Mouse (Mus musculus): ENCODE measurements at regions not wholly inside any gene's neighbourhood (a gene's known extent, or its start where the extent isn't known, plus 50 kb on each side); places are given as distances from the start of the nearest gene placed in this dataset.

GRCm38 (mm10) chr13:60002098-60002497 lies 175.1 kb downstream of the Gas1 start:
- no peak overlapping the region for H3K27ac ChIP-seq (ENCODE audit: insufficient read depth, low read depth)
- H3K4me3 ChIP-seq (replicated peaks in 1 of 3; ENCODE audit: low read depth in 2 of 3, low read length in 2 of 3, poor library complexity in 1 of 3) = no peak overlapping the region
- no peaks in the 10 kb centered on the region for H3K27me3 ChIP-seq (replicated peaks)
- DNase-seq (ENCODE audit: extremely low read depth) = no peak
- no peak for TF ChIP-seq MAFK (IDR thresholded peaks at IDR 0.05; ENCODE audit: insufficient replicate concordance, low read length)
- no peak for TF ChIP-seq NRF1 (IDR thresholded peaks at IDR 0.05; ENCODE audit: low read depth, low read length)
- no peak for TF ChIP-seq MEF2A (IDR thresholded peaks at IDR 0.05; ENCODE audit: borderline replicate concordance, low read depth, low read length)
- no peak for TF ChIP-seq TCF12 (IDR thresholded peaks at IDR 0.05; ENCODE audit: low read depth, low read length)
- no peaks in the 10 kb centered on the region for H3K79me2 ChIP-seq (replicated peaks; ENCODE audit: control insufficient read depth, extremely low read depth, insufficient read depth, poor library complexity, severe bottlenecking)
- H3K4me1 ChIP-seq (ENCODE audit: control insufficient read depth in 1 of 2, insufficient read depth in 2 of 2) = no peaks in the 10 kb centered on the region
- no peaks in the 10 kb centered on the region for H3K36me3 ChIP-seq (replicated peaks in 1 of 2; ENCODE audit: control insufficient read depth in 1 of 2, insufficient read depth in 1 of 2, low read length in 1 of 2)
- no peak overlapping the region for H3K9ac ChIP-seq (ENCODE audit: insufficient read depth, low read depth)
- no peak overlapping the region for H3K4me2 ChIP-seq (ENCODE audit: insufficient read depth, low read depth, poor library complexity, severe bottlenecking)
- H3K9me3 ChIP-seq (replicated peaks; ENCODE audit: low read length) = peaks cover 61% of the 10 kb centered on the region
- in situ Hi-C loops (cut with MboI; ENCODE audit: low pct_ligation_motif_present, low pct_unique_long_range_greater_than_20kb, low sequenced_read_pairs) (no loop called here), dilution Hi-C loops (cut with MboI; ENCODE audit: extremely low pct_ligation_motif_present, extremely low pct_unique_long_range_greater_than_20kb, low sequenced_read_pairs) (no loop called here)

GRCm38 (mm10) chr13:60001637-60002036 lies 175.5 kb downstream of the Gas1 start:
- DNase-seq (ENCODE audit: extremely low read depth) = no peak
- no peaks in the 10 kb centered on the region for H3K4me1 ChIP-seq (ENCODE audit: control insufficient read depth in 1 of 2, insufficient read depth in 2 of 2)
- no peak overlapping the region for H3K4me3 ChIP-seq (replicated peaks in 1 of 3; ENCODE audit: low read depth in 2 of 3, low read length in 2 of 3, poor library complexity in 1 of 3)
- H3K9me3 ChIP-seq (replicated peaks; ENCODE audit: low read length) = peaks cover 60% of the 10 kb centered on the region
- H3K4me2 ChIP-seq (ENCODE audit: insufficient read depth, low read depth, poor library complexity, severe bottlenecking) = no peak overlapping the region
- dilution Hi-C loops (cut with MboI; ENCODE audit: extremely low pct_ligation_motif_present, extremely low pct_unique_long_range_greater_than_20kb, low sequenced_read_pairs) = no loop called here
- no peaks in the 10 kb centered on the region for H3K79me2 ChIP-seq (replicated peaks; ENCODE audit: control insufficient read depth, extremely low read depth, insufficient read depth, poor library complexity, severe bottlenecking)
- no peak overlapping the region for H3K9ac ChIP-seq (ENCODE audit: insufficient read depth, low read depth)
- TF ChIP-seq E2F4 (IDR thresholded peaks at IDR 0.05; ENCODE audit: insufficient replicate concordance, low read depth, low read length) (no peak), CTCF (conservative IDR thresholded peaks at IDR 0.05 in 1 of 2, IDR thresholded peaks at IDR 0.05 in 1 of 2; ENCODE audit: low read depth in 2 of 2, low read length in 2 of 2) (no peak), RCOR1 (conservative IDR thresholded peaks at IDR 0.05; ENCODE audit: low read depth, low read length) (no peak), MAZ (IDR thresholded peaks at IDR 0.05; ENCODE audit: low read depth, low read length) (no peak), KAT2A (IDR thresholded peaks at IDR 0.05; ENCODE audit: insufficient replicate concordance, low read length) (no peak), MEF2A (IDR thresholded peaks at IDR 0.05; ENCODE audit: borderline replicate concordance, low read depth, low read length) (no peak), JUND (conservative IDR thresholded peaks at IDR 0.05; ENCODE audit: low read depth, low read length) (no peak), CHD1 (IDR thresholded peaks at IDR 0.05; ENCODE audit: low read depth, low read length) (no peak), POLR2AphosphoS2 (IDR thresholded peaks at IDR 0.05; ENCODE audit: low read depth, low read length) (no peak), SMC3 (IDR thresholded peaks at IDR 0.05; ENCODE audit: low read depth, low read length) (no peak), USF1 (IDR thresholded peaks at IDR 0.05; ENCODE audit: low read depth, low read length) (no peak), SIN3A (IDR thresholded peaks at IDR 0.05; ENCODE audit: low read length) (no peak)
- no peaks in the 10 kb centered on the region for H3K36me3 ChIP-seq (replicated peaks in 1 of 2; ENCODE audit: control insufficient read depth in 1 of 2, insufficient read depth in 1 of 2, low read length in 1 of 2)
- no peaks in the 10 kb centered on the region for H3K27me3 ChIP-seq (replicated peaks)
- no peak overlapping the region for H3K27ac ChIP-seq (ENCODE audit: insufficient read depth, low read depth)
- in situ Hi-C loops (cut with MboI; ENCODE audit: low pct_ligation_motif_present, low pct_unique_long_range_greater_than_20kb, low sequenced_read_pairs) = no loop called here

Measured in CH12.LX (cell line).